Mouse (Mus musculus): ENCODE results near the gene Gpr146. TPM values are rescaled to one million over a fixed set of nuclear protein-coding genes. Genes with fewer than 3 reads are reported as not detected.
A peak's percentile ranks its signal among the peaks of the same experiment; 100 is the strongest.

Gpr146 gene
- total and polyA plus RNA-seq, 2 experiments from 2014 or later: 23.0 to 38.2 TPM

- Histone ChIP-seq H3K9ac (replicated peaks; ENCODE audit: low read depth, low read length) (peak overlapping the region; percentile 79), H3K27ac (ENCODE audit: low read depth) (peak overlapping the region; percentile 79), H3K27me3 (ENCODE audit: control insufficient read depth, insufficient read depth, low read length) (no peaks in the 10 kb centered on the region), H3K4me2 (ENCODE audit: low read depth, low read length) (peak overlapping the region; percentile 95), H3K4me1 (ENCODE audit: control insufficient read depth, insufficient read depth) (0 out of 2 replicates have a peak, but pooled peaks cover 5% of the 10 kb centered on the region), H3K36me3 (replicated peaks; ENCODE audit: control insufficient read depth, insufficient read depth, low read length) (peaks cover 25% of the 10 kb centered on the region), H3K4me3 (ENCODE audit: low read depth, low read length) (peak overlapping the region; percentile 68), H3K9me3 (replicated peaks; ENCODE audit: control insufficient read depth, low read length) (no peaks in the 10 kb centered on the region)
- WGBS: under 1% methylated on average over 33 of the region's 33 CpGs
- peak; percentile 93 for ATAC-seq (ENCODE audit: insufficient read depth, low read depth)
- DNase-seq (ENCODE audit: low spot score): peak; percentile 94
- no peak for TF ChIP-seq CTCF (IDR thresholded peaks at IDR 0.05; ENCODE audit: low read depth)
- TF ChIP-seq EP300 (IDR thresholded peaks at IDR 0.05; ENCODE audit: low read depth): no peak
Measured at GRCm38 (mm10) chr5:139344687-139345363, 32.7 kb upstream of the Gpr146 start.

- peaks cover 22% of the 10 kb centered on the region for H3K36me3 ChIP-seq (replicated peaks; ENCODE audit: control insufficient read depth, insufficient read depth, low read length)
- H3K9me3 ChIP-seq (replicated peaks; ENCODE audit: control insufficient read depth, low read length): no peaks in the 10 kb centered on the region
- 0 out of 2 replicates have a peak overlapping the region, but pooled peaks have one; percentile 22 for H3K27ac ChIP-seq (ENCODE audit: low read depth)
- H3K4me1 ChIP-seq (ENCODE audit: control insufficient read depth, insufficient read depth): 0 out of 2 replicates have a peak, but pooled peaks cover 5% of the 10 kb centered on the region
- H3K27me3 ChIP-seq (ENCODE audit: control insufficient read depth, insufficient read depth, low read length): no peaks in the 10 kb centered on the region
- H3K4me3 ChIP-seq (ENCODE audit: low read depth, low read length): peak overlapping the region; percentile 68
- H3K9ac ChIP-seq (replicated peaks; ENCODE audit: low read depth, low read length): no peak overlapping the region
- ATAC-seq (ENCODE audit: insufficient read depth, low read depth): no peak
- WGBS: 10% methylated on average over 5 of the region's 5 CpGs
- no peak for DNase-seq (ENCODE audit: low spot score)
- TF ChIP-seq EP300 (IDR thresholded peaks at IDR 0.05; ENCODE audit: low read depth) (no peak), CTCF (IDR thresholded peaks at IDR 0.05; ENCODE audit: low read depth) (no peak)
- peak overlapping the region; percentile 95 for H3K4me2 ChIP-seq (ENCODE audit: low read depth, low read length)
Measured at GRCm38 (mm10) chr5:139345364-139345714, 32.2 kb upstream of the Gpr146 start.

- 36% methylated on average over 1 of the region's 1 CpGs for WGBS
- H3K9ac ChIP-seq (replicated peaks; ENCODE audit: low read depth, low read length): no peak overlapping the region
- H3K4me1 ChIP-seq (ENCODE audit: control insufficient read depth, insufficient read depth): 0 out of 2 replicates have a peak, but pooled peaks cover 5% of the 10 kb centered on the region
- 0 out of 2 replicates have a peak, but pooled peaks cover 2% of the 10 kb centered on the region for H3K27me3 ChIP-seq (ENCODE audit: control insufficient read depth, insufficient read depth, low read length)
- no peaks in the 10 kb centered on the region for H3K9me3 ChIP-seq (replicated peaks; ENCODE audit: control insufficient read depth, low read length)
- TF ChIP-seq EP300 (IDR thresholded peaks at IDR 0.05; ENCODE audit: low read depth) (no peak), CTCF (IDR thresholded peaks at IDR 0.05; ENCODE audit: low read depth) (no peak)
- H3K4me3 ChIP-seq (ENCODE audit: low read depth, low read length): no peak overlapping the region
- DNase-seq (ENCODE audit: low spot score) (no peak), ATAC-seq (ENCODE audit: insufficient read depth, low read depth) (no peak)
- no peak overlapping the region for H3K4me2 ChIP-seq (ENCODE audit: low read depth, low read length)
- no peak overlapping the region for H3K27ac ChIP-seq (ENCODE audit: low read depth)
- peaks cover 7% of the 10 kb centered on the region for H3K36me3 ChIP-seq (replicated peaks; ENCODE audit: control insufficient read depth, insufficient read depth, low read length)
Measured at GRCm38 (mm10) chr5:139347225-139347624, 30.3 kb upstream of the Gpr146 start.

GRCm38 (mm10) chr5:139349713-139350112 lies 27.8 kb upstream of the Gpr146 start:
- no peak for TF ChIP-seq CTCF (IDR thresholded peaks at IDR 0.05; ENCODE audit: low read depth)
- TF ChIP-seq EP300 (IDR thresholded peaks at IDR 0.05; ENCODE audit: low read depth): no peak
- 0 out of 2 replicates have a peak, but pooled peaks cover 4% of the 10 kb centered on the region for H3K27me3 ChIP-seq (ENCODE audit: control insufficient read depth, insufficient read depth, low read length)
- no peaks in the 10 kb centered on the region for H3K36me3 ChIP-seq (replicated peaks; ENCODE audit: control insufficient read depth, insufficient read depth, low read length)
- no peaks in the 10 kb centered on the region for H3K4me1 ChIP-seq (ENCODE audit: control insufficient read depth, insufficient read depth)
- 60% methylated on average over 6 of the region's 6 CpGs for WGBS
- H3K4me2 ChIP-seq (ENCODE audit: low read depth, low read length): no peak overlapping the region
- H3K4me3 ChIP-seq (ENCODE audit: low read depth, low read length): no peak overlapping the region
- no peak for DNase-seq (ENCODE audit: low spot score)
- H3K9ac ChIP-seq (replicated peaks; ENCODE audit: low read depth, low read length): no peak overlapping the region
- no peaks in the 10 kb centered on the region for H3K9me3 ChIP-seq (replicated peaks; ENCODE audit: control insufficient read depth, low read length)
- no peak overlapping the region for H3K27ac ChIP-seq (ENCODE audit: low read depth)
- no peak for ATAC-seq (ENCODE audit: insufficient read depth, low read depth)

- no peak for ATAC-seq (ENCODE audit: insufficient read depth, low read depth)
- Histone ChIP-seq H3K9ac (replicated peaks; ENCODE audit: low read depth, low read length) (no peak within 1 kb of the TSS), H3K4me1 (ENCODE audit: control insufficient read depth, insufficient read depth) (no peaks in the 10 kb centered on the region), H3K4me3 (ENCODE audit: low read depth, low read length) (no peak within 1 kb of the TSS), H3K27me3 (ENCODE audit: control insufficient read depth, insufficient read depth, low read length) (0 out of 2 replicates have a peak, but pooled peaks cover 4% of the 10 kb centered on the region), H3K4me2 (ENCODE audit: low read depth, low read length) (no peak within 1 kb of the TSS), H3K36me3 (replicated peaks; ENCODE audit: control insufficient read depth, insufficient read depth, low read length) (no peaks in the 10 kb centered on the region), H3K9me3 (replicated peaks; ENCODE audit: control insufficient read depth, low read length) (no peaks in the 10 kb centered on the region), H3K27ac (ENCODE audit: low read depth) (peak within 1 kb of the TSS; percentile 16; the same call in 1 of the 2 replicates)
- no peak for TF ChIP-seq CTCF (IDR thresholded peaks at IDR 0.05; ENCODE audit: low read depth)
- TF ChIP-seq EP300 (IDR thresholded peaks at IDR 0.05; ENCODE audit: low read depth): no peak
- no peak for DNase-seq (ENCODE audit: low spot score)
- 48% methylated on average over 5 of the region's 5 CpGs for WGBS
Measured at GRCm38 (mm10) chr5:139351134-139351533, 26.4 kb upstream of the Gpr146 start, which contains the start of gene Cox19. Gene Cox19 (minus strand): TSS chr5:139351418.

All from heart, postnatal 0 days (tissue).